10 mouse cellular contexts compared by ENCODE assay signal in genomic region chr11:54058056-54058617, GRCm38 (mm10). TPM values are rescaled to one million over a fixed set of nuclear protein-coding genes. Genes with fewer than 3 reads are reported as not detected.
A peak's percentile ranks its signal among the peaks of the same experiment; 100 is the strongest.
DNase-seq lines count a peak whose midpoint lies in the region; ATAC-seq and TF ChIP-seq lines count a peak whose summit lies in the region.
"Had no signal": no experiment of that assay in that cellular context is flagged by ENCODE, and none has a peak within 500 bp of the region (broad histone marks: within the 10 kb centered on the region; RNA-seq: fewer than 3 reads in every experiment).

No protein-coding gene starts in this region.

- H3K27ac ChIP-seq in heart, embryonic 10.5 days = peak overlapping the region; percentile 38
- peak overlapping the region; percentile 3; the same call in 1 of the 2 replicates for H3K27ac ChIP-seq in cortical plate, adult 2 months (ENCODE audit: insufficient read depth, low read length)
- no peak overlapping the region for H3K27ac ChIP-seq in midbrain, embryonic 11.5 days (ENCODE audit: low read depth, low read length)

- peak overlapping the region; percentile 0; the same call in 1 of the 2 replicates for H3K9ac ChIP-seq in midbrain, embryonic 11.5 days (ENCODE audit: low read length)

- H3K4me3 ChIP-seq in heart, embryonic 10.5 days = no peak overlapping the region
- H3K4me3 ChIP-seq in cortical plate, adult 2 months (ENCODE audit: insufficient read depth, low read length) = no peak overlapping the region
- no peak overlapping the region for H3K4me3 ChIP-seq in midbrain, embryonic 11.5 days (ENCODE audit: low read depth, low read length)

- peaks cover 41% of the 10 kb centered on the region; the same call in 1 of the 2 replicates for H3K27me3 ChIP-seq in heart, embryonic 10.5 days (ENCODE audit: insufficient read depth, poor library complexity, severe bottlenecking)
- no peaks in the 10 kb centered on the region for H3K27me3 ChIP-seq in midbrain, embryonic 11.5 days (ENCODE audit: control insufficient read depth, insufficient read depth, low read length)

- no peak overlapping the region for H3K4me2 ChIP-seq in midbrain, embryonic 11.5 days

- 45% methylated on average over 10 of the region's 10 CpGs for WGBS in heart, embryonic 10.5 days
- WGBS in midbrain, embryonic 11.5 days = 31% methylated on average over 10 of the region's 10 CpGs

- H3K4me1 ChIP-seq in heart, embryonic 10.5 days = peaks cover 55% of the 10 kb centered on the region
- H3K4me1 ChIP-seq in cortical plate, adult 2 months (ENCODE audit: control insufficient read depth, insufficient read depth, low read length) = peaks cover 9% of the 10 kb centered on the region
- H3K4me1 ChIP-seq in midbrain, embryonic 11.5 days (ENCODE audit: control insufficient read depth, insufficient read depth, low read length) = peaks cover 18% of the 10 kb centered on the region

- DNase-seq in heart, embryonic 10.5 days (ENCODE audit: low spot score) = no peak
- DNase-seq in heart, adult 18-20 months = no peak
- DNase-seq in forelimb bud, embryonic 11.5 days (ENCODE audit: low read depth, low spot score) = peak; percentile 48
- DNase-seq in midbrain, embryonic 11.5 days (ENCODE audit: low spot score, missing footprints) = no peak
- DNase-seq in thymus, postnatal 0 days (ENCODE audit: low spot score) = no peak
- DNase-seq in T-cell, adult 2 months (ENCODE audit: low spot score) = no peak
- no peak for DNase-seq in thymus, postnatal 25 days
- DNase-seq: thymus, adult 18-20 months had no signal

- no peak for TF ChIP-seq CTCF in cortical plate, adult 2 months (IDR thresholded peaks at IDR 0.05; ENCODE audit: extremely low read depth, insufficient read depth, low read length)

- ATAC-seq in midbrain, embryonic 11.5 days (ENCODE audit: low FRiP score) = 0 out of 2 replicates have a peak, but pooled peaks have one; percentile 46

- no peaks in the 10 kb centered on the region for H3K9me3 ChIP-seq in heart, embryonic 10.5 days
- no peaks in the 10 kb centered on the region for H3K9me3 ChIP-seq in midbrain, embryonic 11.5 days (ENCODE audit: control insufficient read depth, low read length)

- no peaks in the 10 kb centered on the region for H3K36me3 ChIP-seq in heart, embryonic 10.5 days
- H3K36me3 ChIP-seq in midbrain, embryonic 11.5 days (ENCODE audit: control insufficient read depth, insufficient read depth, low read length) = no peaks in the 10 kb centered on the region

- no peak for TF ChIP-seq POLR2A in cortical plate, adult 2 months (IDR thresholded peaks at IDR 0.05; ENCODE audit: extremely low read depth, insufficient read depth, low read length)

RNA-seq across cellular contexts. Expression of gene Pdlim4, which starts 10.7 kb away (rescaled TPM):
- polyA plus RNA-seq in heart, embryonic 10.5 days (2016; fragmentation: Nextera tagmentation; extraction: Ambion mirVana) = 12.9 and 27.8 TPM in 2 replicates
- total RNA-seq in heart, adult 18-20 months (2021) = 10 to 100 TPM; 30.2 to 31.9 TPM
- polyA plus RNA-seq in cortical plate, adult 2 months (2012; rRNA removed) = 21.2 and 22.1 TPM in 2 replicates
- 36.1 and 38.4 TPM in 2 replicates for polyA plus RNA-seq in midbrain, embryonic 11.5 days (2014; fragmentation: Nextera tagmentation; extraction: Ambion mirVana)
- 23.6 and 25.2 TPM in 2 replicates for polyA plus RNA-seq in thymus, postnatal 0 days (2015; fragmentation: Nextera tagmentation; extraction: Ambion mirVana)
- total RNA-seq: hematopoietic stem cell, adult 5-6 weeks had no signal

RNA-seq across cellular contexts. Expression of gene Slc22a4, which starts 30.2 kb away (rescaled TPM):
- polyA plus RNA-seq in heart, embryonic 10.5 days (2016; fragmentation: Nextera tagmentation; extraction: Ambion mirVana) = 3.4 and 4.5 TPM in 2 replicates
- total RNA-seq in heart, adult 18-20 months (2021) = 1 to 10 TPM; 4.6 to 5.8 TPM
- 6.8 and 7.6 TPM in 2 replicates for polyA plus RNA-seq in cortical plate, adult 2 months (2012; rRNA removed)
- 1.4 and 1.5 TPM in 2 replicates for polyA plus RNA-seq in midbrain, embryonic 11.5 days (2014; fragmentation: Nextera tagmentation; extraction: Ambion mirVana)
- 0.46 and 0.54 TPM in 2 replicates for polyA plus RNA-seq in thymus, postnatal 0 days (2015; fragmentation: Nextera tagmentation; extraction: Ambion mirVana)

RNA-seq across cellular contexts. Expression of gene P4ha2, which starts 41.8 kb away (rescaled TPM):
- 57.7 and 69.0 TPM in 2 replicates for polyA plus RNA-seq in heart, embryonic 10.5 days (2016; fragmentation: Nextera tagmentation; extraction: Ambion mirVana)
- total RNA-seq in heart, adult 18-20 months (2021) = 10 to 100 TPM; 55.4 to 77.7 TPM
- polyA plus RNA-seq in cortical plate, adult 2 months (2012; rRNA removed) = 16.2 and 17.2 TPM in 2 replicates
- polyA plus RNA-seq in midbrain, embryonic 11.5 days (2014; fragmentation: Nextera tagmentation; extraction: Ambion mirVana) = 18.6 and 20.5 TPM in 2 replicates
- 5.1 TPM in 2 replicates for polyA plus RNA-seq in thymus, postnatal 0 days (2015; fragmentation: Nextera tagmentation; extraction: Ambion mirVana)
- total RNA-seq: hematopoietic stem cell, adult 5-6 weeks had no signal
